Mouse (Mus musculus): ENCODE measurements at regions not wholly inside any gene's neighbourhood (a gene's known extent, or its start where the extent isn't known, plus 50 kb on each side); places are given as distances from the start of the nearest gene placed in this dataset.

DNA sequence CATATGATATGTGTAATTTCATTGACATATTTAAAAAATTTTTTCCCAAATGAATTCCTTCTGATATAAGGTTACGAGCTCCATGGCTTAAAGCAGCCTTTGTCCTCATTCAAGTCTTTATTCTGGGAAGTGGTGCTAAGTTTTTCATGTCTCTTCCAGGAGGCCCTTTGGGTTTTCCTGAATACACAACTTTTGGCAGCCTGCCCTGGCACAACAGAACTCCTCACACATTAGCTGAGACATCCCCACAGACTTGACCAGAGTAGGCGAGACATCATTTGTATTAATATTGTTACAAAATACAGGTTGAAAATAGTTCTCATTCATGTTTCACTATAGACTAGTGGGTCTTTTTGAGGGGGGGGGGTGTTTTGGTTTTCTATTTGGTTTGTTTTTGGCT is 2565.9 kb upstream of the Gm7489 start:
- no peak for TF ChIP-seq CTCF (IDR thresholded peaks at IDR 0.05; ENCODE audit: control insufficient read depth, insufficient read depth, insufficient replicate concordance, low read depth, low read length)
- no peak for TF ChIP-seq POLR2A (IDR thresholded peaks at IDR 0.05; ENCODE audit: control insufficient read depth, low read depth, low read length)

Data from testis, adult 2 months (tissue).